Mouse (Mus musculus) hindbrain, embryonic 11.5 days (tissue): ENCODE data around the gene Tnfaip1. TPM values are rescaled to one million over a fixed set of nuclear protein-coding genes. Genes with fewer than 3 reads are reported as not detected.

Source experiments
- ATAC-seq: fragments of 200-750 bp; cut with Nextera tagmentation; 2 replicates; pipeline ENCODE4 v1.8.0; 2017; ENCODE audit warnings: mild to moderate bottlenecking, moderate TSS enrichment, moderate library complexity; ENCODE audit not compliant: low FRiP score
- DNase-seq: peaks from one replicate; pipeline ENCODE4 v3.0.0-alpha.2; 2015; ENCODE audit warnings: low spot score
- H3K27ac ChIP-seq: fragments of 300-500 bp; sonication (generic); 2 replicates; pipeline ENCODE4 v1.5.1; 2014; ENCODE audit warnings: mild to moderate bottlenecking, low read depth, low read length
- H3K27me3 ChIP-seq: fragments of 300-500 bp; sonication (generic); 2 replicates; pipeline ENCODE4 v1.6.1; 2014; ENCODE audit warnings: mild to moderate bottlenecking, low read length, moderate library complexity, mixed read lengths; ENCODE audit not compliant: control insufficient read depth, insufficient read depth
- H3K36me3 ChIP-seq: fragments of 300-500 bp; sonication (generic); 2 replicates; pipeline ENCODE4 v1.6.1; 2014; ENCODE audit warnings: mild to moderate bottlenecking, low read length, moderate library complexity, mixed read lengths; ENCODE audit not compliant: control insufficient read depth, insufficient read depth
- H3K4me1 ChIP-seq: fragments of 300-500 bp; sonication (generic); replicated peaks from 2 replicates; pipeline ENCODE4 v1.6.1; 2014; ENCODE audit warnings: low read length, mixed read lengths; ENCODE audit not compliant: control insufficient read depth, insufficient read depth
- H3K4me2 ChIP-seq: fragments of 300-500 bp; sonication (generic); replicated peaks from 2 replicates; pipeline ENCODE4 v1.6.1; 2014; ENCODE audit warnings: mild to moderate bottlenecking, low read depth, low read length
- H3K4me3 ChIP-seq: fragments of 300-500 bp; sonication (generic); 2 replicates; pipeline ENCODE4 v1.5.1; 2014; ENCODE audit warnings: low read depth, low read length
- H3K9ac ChIP-seq: fragments of 300-500 bp; sonication (generic); 2 replicates; pipeline ENCODE4 v1.6.1; 2014; ENCODE audit warnings: low read depth, low read length
- H3K9me3 ChIP-seq: fragments of 300-500 bp; sonication (generic); 2 replicates; pipeline ENCODE4 v1.6.1; 2016; ENCODE audit warnings: low read length; ENCODE audit not compliant: control insufficient read depth
- WGBS: fragments of 180-500 bp; shearing (Covaris S2); extraction: QIAGEN DNeasy Blood & Tissue Kit; methylation state at CpG from one replicate; pipeline ENCODE4 v1.1.7; 2014; 5-methylcytosine and 5-hydroxymethylcytosine counted together
- polyA plus RNA-seq: library from polyadenylated mRNA; unstranded; fragments of >200 nt; fragmentation: Nextera tagmentation; extraction: Ambion mirVana; gene quantifications from 2 replicates; pipeline ENCODE4 v1.2.1, GENCODE M21; 2014

Gene Tnfaip1
- polyA plus RNA-seq, 1 experiment from 2014 or later, result 63.3 TPM

- DNase-seq (no peak), ATAC-seq (no peak)
- peaks cover 19% of the 10 kb centered on the region for H3K27me3 ChIP-seq
- no peak overlapping the region for H3K27ac ChIP-seq
- no peaks in the 10 kb centered on the region for H3K9me3 ChIP-seq
- H3K4me1 ChIP-seq, result no peaks in the 10 kb centered on the region
- H3K4me3 ChIP-seq, result no peak overlapping the region
- H3K36me3 ChIP-seq, result no peaks in the 10 kb centered on the region
- WGBS, result 59% methylated on average over 7 of the region's 7 CpGs
- H3K9ac ChIP-seq, result no peak overlapping the region
- H3K4me2 ChIP-seq, result no peak overlapping the region
These were observed 52.5 kb downstream of the Tnfaip1 start for GRCm38 (mm10) chr11:78483639-78484038.

GRCm38 (mm10) chr11:78475289-78475688, 60.8 kb downstream of the Tnfaip1 start:
- 86% methylated on average over 3 of the region's 3 CpGs for WGBS
- H3K36me3 ChIP-seq, result no peaks in the 10 kb centered on the region
- no peak overlapping the region for H3K4me3 ChIP-seq
- no peaks in the 10 kb centered on the region for H3K4me1 ChIP-seq
- ATAC-seq, result no peak
- no peaks in the 10 kb centered on the region for H3K9me3 ChIP-seq
- H3K9ac ChIP-seq, result no peak overlapping the region
- no peak for DNase-seq
- H3K27me3 ChIP-seq, result no peaks in the 10 kb centered on the region
- no peak overlapping the region for H3K4me2 ChIP-seq
- H3K27ac ChIP-seq, result no peak overlapping the region

Other genes starting within 250 kb of the Tnfaip1 start
- 0.11 and 0.20 TPM in 2 replicates for gene BC030499, start 245.5 kb downstream of the Tnfaip1 start, polyA plus RNA-seq
- 48.3 and 52.2 TPM in 2 replicates for gene Spag5, start 234.8 kb downstream of the Tnfaip1 start, polyA plus RNA-seq
- gene Aldoc, start 213.4 kb downstream of the Tnfaip1 start, polyA plus RNA-seq, result 2.7 and 3.3 TPM in 2 replicates
- 49.4 and 54.2 TPM in 2 replicates for gene Pigs, start 207.9 kb downstream of the Tnfaip1 start, polyA plus RNA-seq
- gene Unc119, start 192.8 kb downstream of the Tnfaip1 start, polyA plus RNA-seq, result 66.2 and 73.1 TPM in 2 replicates
- gene Foxn1, start 149.8 kb downstream of the Tnfaip1 start, polyA plus RNA-seq, result 0.05 TPM in 1 of 2 replicates, not detected in the other
- not detected in 2 replicates for gene Slc13a2, start 114.1 kb downstream of the Tnfaip1 start, polyA plus RNA-seq
- 14.5 and 15.9 TPM in 2 replicates for gene Slc46a1, start 70.6 kb downstream of the Tnfaip1 start, polyA plus RNA-seq
- 16.3 and 17.5 TPM in 2 replicates for gene Sarm1, start 38.6 kb downstream of the Tnfaip1 start, polyA plus RNA-seq
- 95.4 and 129 TPM in 2 replicates for gene Vtn, start 37.2 kb downstream of the Tnfaip1 start, polyA plus RNA-seq
- gene Sebox, start 32.9 kb downstream of the Tnfaip1 start, polyA plus RNA-seq, result not detected in 2 replicates
- gene Tmem199, start 24.2 kb downstream of the Tnfaip1 start, polyA plus RNA-seq, result 91.3 and 95.8 TPM in 2 replicates
- 131 and 144 TPM in 2 replicates for gene Poldip2, start 24.1 kb downstream of the Tnfaip1 start, polyA plus RNA-seq
- 107 and 111 TPM in 2 replicates for gene Ift20, start within 50 bp of the Tnfaip1 start, polyA plus RNA-seq
- gene Tmem97, start 14.4 kb upstream of the Tnfaip1 start, polyA plus RNA-seq, result 72.0 and 73.8 TPM in 2 replicates
- gene Nlk, start 161.0 kb upstream of the Tnfaip1 start, polyA plus RNA-seq, result 27.5 and 34.4 TPM in 2 replicates
- 32.3 and 33.2 TPM in 2 replicates for gene Ccnq, start 215.4 kb upstream of the Tnfaip1 start, polyA plus RNA-seq